ENCODE assay signal across 8 mouse cellular contexts in genomic region chr6:128133679-128134191, GRCm38 (mm10). TPM values are rescaled to one million over a fixed set of nuclear protein-coding genes. Genes with fewer than 3 reads are reported as not detected.
A peak's percentile ranks its signal among the peaks of the same experiment; 100 is the strongest.
DNase-seq lines count a peak whose midpoint lies in the region; ATAC-seq and TF ChIP-seq lines count a peak whose summit lies in the region.

No protein-coding gene starts in this region.

- peak overlapping the region; percentile 93 for H3K27ac ChIP-seq in liver, adult 2 months (replicated peaks; ENCODE audit: insufficient read depth, low read depth, low read length)
- H3K27ac ChIP-seq in heart, embryonic 12.5 days (ENCODE audit: poor library complexity, severe bottlenecking), result peak overlapping the region; percentile 90
- peak overlapping the region; percentile 66 for H3K27ac ChIP-seq in stomach, embryonic 14.5 days (ENCODE audit: low read length)
- H3K27ac ChIP-seq in midbrain, embryonic 16.5 days (ENCODE audit: low read length), result no peak overlapping the region

- peak overlapping the region; percentile 40 for H3K9ac ChIP-seq in liver, adult 2 months (ENCODE audit: low read depth, low read length)
- H3K9ac ChIP-seq in heart, embryonic 12.5 days, result 0 out of 2 replicates have a peak overlapping the region, but pooled peaks have one; percentile 34
- no peak overlapping the region for H3K9ac ChIP-seq in stomach, embryonic 14.5 days (replicated peaks; ENCODE audit: low read depth, low read length)
- H3K9ac ChIP-seq in midbrain, embryonic 16.5 days (ENCODE audit: low read depth, low read length), result no peak overlapping the region

- H3K4me3 ChIP-seq in liver, adult 2 months (ENCODE audit: insufficient read depth, low read depth, low read length), result no peak overlapping the region
- no peak overlapping the region for H3K4me3 ChIP-seq in heart, embryonic 12.5 days
- no peak overlapping the region for H3K4me3 ChIP-seq in stomach, embryonic 14.5 days (ENCODE audit: low read depth, low read length)
- no peak overlapping the region for H3K4me3 ChIP-seq in midbrain, embryonic 16.5 days (ENCODE audit: low read depth, low read length)

- H3K27me3 ChIP-seq in liver, adult 2 months (ENCODE audit: control insufficient read depth, insufficient read depth, low read length), result no peaks in the 10 kb centered on the region
- no peaks in the 10 kb centered on the region for H3K27me3 ChIP-seq in heart, embryonic 12.5 days (replicated peaks)
- no peaks in the 10 kb centered on the region for H3K27me3 ChIP-seq in stomach, embryonic 14.5 days (ENCODE audit: control insufficient read depth, insufficient read depth, low read length)
- H3K27me3 ChIP-seq in midbrain, embryonic 16.5 days (ENCODE audit: control insufficient read depth, insufficient read depth, low read depth, low read length), result no peaks in the 10 kb centered on the region

- no peak overlapping the region for H3K4me2 ChIP-seq in heart, embryonic 12.5 days
- H3K4me2 ChIP-seq in stomach, embryonic 14.5 days (replicated peaks; ENCODE audit: low read depth, low read length), result no peak overlapping the region; the same call in 1 of the 2 replicates
- H3K4me2 ChIP-seq in midbrain, embryonic 16.5 days (ENCODE audit: low read length), result no peak overlapping the region

- H3K9me3 ChIP-seq in heart, embryonic 12.5 days (replicated peaks), result no peaks in the 10 kb centered on the region
- no peaks in the 10 kb centered on the region for H3K9me3 ChIP-seq in stomach, embryonic 14.5 days (ENCODE audit: control insufficient read depth, low read depth, low read length)
- no peaks in the 10 kb centered on the region for H3K9me3 ChIP-seq in midbrain, embryonic 16.5 days (replicated peaks; ENCODE audit: control insufficient read depth, low read length, poor library complexity, severe bottlenecking)

- TF ChIP-seq POLR2A in liver, adult 2 months (IDR thresholded peaks at IDR 0.05; ENCODE audit: extremely low read depth, insufficient read depth, low read length), result peak; percentile 22; the same call in 1 of the 2 replicates

- H3K79me2 ChIP-seq in liver, adult 2 months (ENCODE audit: control insufficient read depth, insufficient read depth, low read length), result peaks cover 7% of the 10 kb centered on the region; the same call in 1 of the 2 replicates

- DNase-seq in liver, adult 2 months (ENCODE audit: extremely low read depth, low read depth, low spot score), result peak; percentile 91
- DNase-seq in liver, result no peak
- DNase-seq in kidney, postnatal 25 days, result peak; percentile 70 to 86
- no peak for DNase-seq in urinary bladder, postnatal 14 days (ENCODE audit: low spot score)
- DNase-seq in cerebellum, adult 11 months, result no peak

- no peaks in the 10 kb centered on the region for H3K36me3 ChIP-seq in liver, adult 2 months (ENCODE audit: control insufficient read depth, insufficient read depth, low read length)
- H3K36me3 ChIP-seq in heart, embryonic 12.5 days, result peaks cover 4% of the 10 kb centered on the region; the same call in 1 of the 2 replicates
- H3K36me3 ChIP-seq in stomach, embryonic 14.5 days (ENCODE audit: control insufficient read depth, insufficient read depth, low read length), result 0 out of 2 replicates have a peak, but pooled peaks cover 1% of the 10 kb centered on the region
- H3K36me3 ChIP-seq in midbrain, embryonic 16.5 days (ENCODE audit: control insufficient read depth, insufficient read depth, low read length), result no peaks in the 10 kb centered on the region

- no peak for TF ChIP-seq CTCF in liver, adult 2 months (IDR thresholded peaks at IDR 0.05; ENCODE audit: low read depth, low read length)

- WGBS in liver, adult 2 months, result 6% methylated on average over 10 of the region's 10 CpGs
- WGBS in heart, embryonic 12.5 days, result 64% methylated on average over 10 of the region's 10 CpGs
- 62% methylated on average over 10 of the region's 10 CpGs for WGBS in stomach, embryonic 14.5 days
- WGBS in midbrain, embryonic 16.5 days, result 69% methylated on average over 10 of the region's 10 CpGs

- no peak for ATAC-seq in heart, embryonic 12.5 days (ENCODE audit: insufficient number of reproducible peaks, low FRiP score)
- peak; percentile 57 for ATAC-seq in stomach, embryonic 14.5 days (ENCODE audit: insufficient number of reproducible peaks, insufficient read depth, low FRiP score, low read depth)
- ATAC-seq in midbrain, embryonic 16.5 days, result no peak

- peaks cover 33% of the 10 kb centered on the region for H3K4me1 ChIP-seq in liver, adult 2 months (ENCODE audit: control insufficient read depth, insufficient read depth, low read length)
- H3K4me1 ChIP-seq in heart, embryonic 12.5 days (replicated peaks), result peaks cover 64% of the 10 kb centered on the region
- peaks cover 31% of the 10 kb centered on the region for H3K4me1 ChIP-seq in stomach, embryonic 14.5 days (ENCODE audit: control insufficient read depth, insufficient read depth, low read length)
- H3K4me1 ChIP-seq in midbrain, embryonic 16.5 days (ENCODE audit: control insufficient read depth, insufficient read depth, low read length), result peaks cover 4% of the 10 kb centered on the region

RNA-seq across cellular contexts. Expression of gene Tspan9, which starts 9.7 kb away (rescaled TPM):
- 23.2 and 35.8 TPM in 2 replicates for total RNA-seq in liver, adult 2 months (2014; rRNA removed)
- 39.1 and 40.0 TPM in 2 replicates for polyA plus RNA-seq in liver, adult 2 months (2012; rRNA removed)
- polyA plus RNA-seq in heart, embryonic 12.5 days (2016; fragmentation: Nextera tagmentation; extraction: Ambion mirVana), result 172 and 183 TPM in 2 replicates
- 124 and 139 TPM in 2 replicates for polyA plus RNA-seq in stomach, embryonic 14.5 days (2014; fragmentation: Nextera tagmentation; extraction: Ambion mirVana)
- 43.2 and 46.3 TPM in 2 replicates for polyA plus RNA-seq in midbrain, embryonic 16.5 days (2015; fragmentation: Nextera tagmentation; extraction: Ambion mirVana)

Comparison
In these comparisons a context has a peak if more than half of its experiments do, and no peak if none do; other contexts are left out.
1. DNase-seq: peak in liver, adult 2 months (single experiment) and kidney, postnatal 25 days (2 of 2); none in liver (single experiment), urinary bladder, postnatal 14 days (single experiment) and cerebellum, adult 11 months (single experiment).
2. H3K9ac ChIP-seq: peak in liver, adult 2 months (single experiment) and heart, embryonic 12.5 days (single experiment); none in stomach, embryonic 14.5 days (single experiment) and midbrain, embryonic 16.5 days (single experiment).